ENCODE assay signal across 21 mouse cellular contexts in genomic region chr5:27247793-27248192, GRCm38 (mm10).
DNase-seq lines count a peak whose midpoint lies in the region; ATAC-seq and TF ChIP-seq lines count a peak whose summit lies in the region.
"Had no signal": no experiment of that assay in that cellular context is flagged by ENCODE, and none has a peak within 500 bp of the region (broad histone marks: within the 10 kb centered on the region; RNA-seq: fewer than 3 reads in every experiment).

No protein-coding gene starts in this region.

- ATAC-seq in cerebellum, adult (ENCODE audit: insufficient number of reproducible peaks, low FRiP score, low TSS enrichment) = 0 out of 2 replicates have a peak, but pooled peaks have one; percentile 69
- ATAC-seq: activated CD4-positive, CD25-positive, alpha-beta regulatory T cell, adult 4 months; CD4-positive, CD25-positive, alpha-beta regulatory T cell, adult 4 months; forebrain, embryonic 14.5 days; forebrain, embryonic 16.5 days; Patski had no signal

- 0 out of 2 replicates have a peak overlapping the region, but pooled peaks have one; percentile 56 for H3K27ac ChIP-seq in cerebellum, adult 2 months (ENCODE audit: insufficient read depth, low read length)
- H3K27ac ChIP-seq: embryonic facial prominence, embryonic 13.5 days; embryonic facial prominence, embryonic 15.5 days; forebrain, embryonic 10.5 days; forebrain, embryonic 12.5 days had no signal

- no peak for TF ChIP-seq POLR2A in cerebellum, adult 2 months (IDR thresholded peaks at IDR 0.05; ENCODE audit: borderline replicate concordance, insufficient read depth, low read length)

- DNase-seq in cerebellum, adult 9-10 months = no peak
- DNase-seq in cerebellum, adult 2 months = peak; percentile 29 to 53
- DNase-seq in cerebellum, adult 8-10 months = no peak
- DNase-seq in brain, adult 2 months (ENCODE audit: low read depth, low spot score) = peak; percentile 79
- DNase-seq: adrenal gland, adult 8-10 months; adrenal gland, postnatal 14 days; adrenal gland, postnatal 36 days; B cell, adult 2 months; embryo, embryonic 11 days had no signal

- H3K27me3 ChIP-seq in cerebellum, adult 2 months (ENCODE audit: control insufficient read depth, insufficient read depth, low read length) = no peaks in the 10 kb centered on the region
- H3K27me3 ChIP-seq: CH12.LX; embryonic facial prominence, embryonic 13.5 days; embryonic facial prominence, embryonic 15.5 days; forebrain, embryonic 12.5 days; Patski had no signal

- H3K4me1 ChIP-seq in cerebellum, adult 2 months (ENCODE audit: control insufficient read depth, insufficient read depth, low read length) = peaks cover 17% of the 10 kb centered on the region
- H3K4me1 ChIP-seq: embryonic facial prominence, embryonic 13.5 days; embryonic facial prominence, embryonic 15.5 days; forebrain, embryonic 12.5 days had no signal

- WGBS in cerebellum, adult 2 months = 45% methylated on average over 3 of the region's 3 CpGs

- no peak overlapping the region for H3K4me3 ChIP-seq in cerebellum, adult 2 months (replicated peaks; ENCODE audit: insufficient read depth, low read depth, low read length)
- H3K4me3 ChIP-seq: embryonic facial prominence, embryonic 13.5 days; embryonic facial prominence, embryonic 15.5 days; erythroblast, embryonic 14.5 days; forebrain, embryonic 10.5 days; forebrain, embryonic 12.5 days had no signal

- no peak for TF ChIP-seq CTCF in cerebellum, adult 2 months (IDR thresholded peaks at IDR 0.05; ENCODE audit: borderline replicate concordance, insufficient read depth, low read depth, low read length)

Comparison
In these comparisons a context has a peak if more than half of its experiments do, and no peak if none do; other contexts are left out.
1. DNase-seq: peak in cerebellum, adult 2 months (2 of 2) and brain, adult 2 months (single experiment); none in cerebellum, adult 9-10 months (single experiment) and cerebellum, adult 8-10 months (single experiment).